Comparison of ENCODE assay signal across 26 mouse cellular contexts in the genomic region with DNA sequence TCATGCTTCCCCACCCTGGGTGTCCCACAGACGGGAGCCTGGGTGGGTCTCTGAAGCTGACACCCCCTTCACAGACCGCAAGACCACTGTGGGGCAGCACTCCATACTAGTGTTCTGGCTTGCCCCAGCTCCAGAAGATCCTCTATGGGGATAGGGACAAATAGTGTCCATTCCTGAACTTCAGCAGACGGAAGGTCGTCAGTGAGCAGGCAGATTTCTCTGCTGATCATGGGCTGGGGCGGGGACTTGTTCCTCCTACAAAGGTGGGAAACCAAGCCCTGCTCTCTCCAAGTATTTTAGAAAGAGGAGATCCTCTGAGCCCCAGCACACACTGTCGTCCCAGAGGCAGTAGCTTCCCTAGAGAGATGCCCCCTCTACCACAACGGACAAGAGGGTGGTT.
DNase-seq lines count a peak whose midpoint lies in the region; ATAC-seq and TF ChIP-seq lines count a peak whose summit lies in the region.
"Had no signal": no experiment of that assay in that cellular context is flagged by ENCODE, and none has a peak within 500 bp of the region (broad histone marks: within the 10 kb centered on the region; RNA-seq: fewer than 3 reads in every experiment).

No protein-coding gene starts in this region.

- H3K4me3 ChIP-seq in forebrain, embryonic 13.5 days = no peak overlapping the region
- H3K4me3 ChIP-seq in forebrain, embryonic 12.5 days (replicated peaks) = no peak overlapping the region
- H3K4me3 ChIP-seq in layer of hippocampus, adult 2 months = no peak overlapping the region
- H3K4me3 ChIP-seq in neural tube, embryonic 15.5 days (replicated peaks) = no peak overlapping the region
- H3K4me3 ChIP-seq in stomach, embryonic 16.5 days (replicated peaks; ENCODE audit: low read length) = no peak overlapping the region
- H3K4me3 ChIP-seq: embryonic facial prominence, embryonic 15.5 days; forebrain, embryonic 15.5 days; heart, embryonic 12.5 days; hindbrain, embryonic 15.5 days; midbrain, embryonic 13.5 days; myocyte had no signal

- H3K27ac ChIP-seq in forebrain, embryonic 13.5 days = no peak overlapping the region
- H3K27ac ChIP-seq in forebrain, embryonic 12.5 days = no peak overlapping the region
- H3K27ac ChIP-seq in layer of hippocampus, adult 2 months = peak overlapping the region; percentile 69
- no peak overlapping the region for H3K27ac ChIP-seq in neural tube, embryonic 15.5 days (replicated peaks)
- H3K27ac ChIP-seq in stomach, embryonic 16.5 days (ENCODE audit: low read length) = peak overlapping the region; percentile 50; the same call in 1 of the 2 replicates
- H3K27ac ChIP-seq: embryonic facial prominence, embryonic 15.5 days; forebrain, embryonic 15.5 days; hindbrain, embryonic 15.5 days; liver, embryonic 14.5 days; midbrain, embryonic 13.5 days had no signal

- H3K4me2 ChIP-seq in forebrain, embryonic 13.5 days = no peak overlapping the region
- H3K4me2 ChIP-seq in forebrain, embryonic 12.5 days = no peak overlapping the region
- no peak overlapping the region for H3K4me2 ChIP-seq in neural tube, embryonic 15.5 days
- no peak overlapping the region for H3K4me2 ChIP-seq in stomach, embryonic 16.5 days (ENCODE audit: low read depth, low read length)
- H3K4me2 ChIP-seq: embryonic facial prominence, embryonic 15.5 days; forebrain, embryonic 15.5 days; heart, embryonic 12.5 days; hindbrain, embryonic 15.5 days; lung, embryonic 14.5 days; midbrain, embryonic 13.5 days had no signal

- no peaks in the 10 kb centered on the region for H3K36me3 ChIP-seq in forebrain, embryonic 13.5 days (ENCODE audit: poor library complexity, severe bottlenecking)
- H3K36me3 ChIP-seq in forebrain, embryonic 12.5 days (replicated peaks) = no peaks in the 10 kb centered on the region
- H3K36me3 ChIP-seq in neural tube, embryonic 15.5 days = no peaks in the 10 kb centered on the region
- no peaks in the 10 kb centered on the region for H3K36me3 ChIP-seq in stomach, embryonic 16.5 days (ENCODE audit: control insufficient read depth, insufficient read depth, low read length)
- H3K36me3 ChIP-seq: embryonic facial prominence, embryonic 15.5 days; forebrain, embryonic 15.5 days; heart, embryonic 12.5 days; hindbrain, embryonic 15.5 days; midbrain, embryonic 13.5 days had no signal

- no peaks in the 10 kb centered on the region for H3K9me3 ChIP-seq in forebrain, embryonic 13.5 days (replicated peaks)
- H3K9me3 ChIP-seq in forebrain, embryonic 12.5 days = no peaks in the 10 kb centered on the region
- H3K9me3 ChIP-seq in neural tube, embryonic 15.5 days (replicated peaks) = no peaks in the 10 kb centered on the region
- H3K9me3 ChIP-seq in stomach, embryonic 16.5 days (replicated peaks; ENCODE audit: control insufficient read depth, low read length) = no peaks in the 10 kb centered on the region
- H3K9me3 ChIP-seq: embryonic facial prominence, embryonic 15.5 days; forebrain, embryonic 15.5 days; G1E; heart, embryonic 12.5 days; hindbrain, embryonic 15.5 days; midbrain, embryonic 13.5 days had no signal

- TF ChIP-seq CTCF in layer of hippocampus, adult 2 months (conservative IDR thresholded peaks at IDR 0.05) = no peak

- 45% methylated on average over 7 of the region's 7 CpGs for WGBS in forebrain, embryonic 13.5 days
- WGBS in forebrain, embryonic 12.5 days = 37% methylated on average over 7 of the region's 7 CpGs
- 52% methylated on average over 7 of the region's 7 CpGs for whole genome bisulfite sequencing in neural tube, embryonic 15.5 days
- 60% methylated on average over 7 of the region's 7 CpGs for WGBS in stomach, embryonic 16.5 days

- peaks cover 26% of the 10 kb centered on the region for H3K4me1 ChIP-seq in forebrain, embryonic 13.5 days
- peaks cover 46% of the 10 kb centered on the region for H3K4me1 ChIP-seq in forebrain, embryonic 12.5 days
- H3K4me1 ChIP-seq in neural tube, embryonic 15.5 days = peaks cover 21% of the 10 kb centered on the region
- peaks cover 8% of the 10 kb centered on the region; the same call in 1 of the 2 replicates for H3K4me1 ChIP-seq in stomach, embryonic 16.5 days (ENCODE audit: control insufficient read depth, insufficient read depth, low read length)

- H3K27me3 ChIP-seq in forebrain, embryonic 13.5 days = peaks cover 47% of the 10 kb centered on the region
- peaks cover 45% of the 10 kb centered on the region for H3K27me3 ChIP-seq in forebrain, embryonic 12.5 days
- peaks cover 21% of the 10 kb centered on the region; the same call in 1 of the 2 replicates for H3K27me3 ChIP-seq in neural tube, embryonic 15.5 days (replicated peaks)
- H3K27me3 ChIP-seq in stomach, embryonic 16.5 days (ENCODE audit: control insufficient read depth, insufficient read depth, low read length) = no peaks in the 10 kb centered on the region
- H3K27me3 ChIP-seq: heart, embryonic 12.5 days; hindbrain, embryonic 15.5 days had no signal

- 0 out of 2 replicates have a peak overlapping the region, but pooled peaks have one; percentile 17 for H3K9ac ChIP-seq in forebrain, embryonic 13.5 days
- no peak overlapping the region for H3K9ac ChIP-seq in forebrain, embryonic 12.5 days
- H3K9ac ChIP-seq in neural tube, embryonic 15.5 days (replicated peaks) = no peak overlapping the region
- H3K9ac ChIP-seq in stomach, embryonic 16.5 days (ENCODE audit: low read length) = no peak overlapping the region
- H3K9ac ChIP-seq: embryonic facial prominence, embryonic 15.5 days; forebrain, embryonic 15.5 days; heart, embryonic 12.5 days; hindbrain, embryonic 15.5 days; liver, embryonic 14.5 days; lung, embryonic 14.5 days; midbrain, embryonic 13.5 days had no signal

- DNase-seq in layer of hippocampus, adult 2 months (ENCODE audit: low spot score in 2 of 2) = no peak
- DNase-seq in layer of hippocampus, postnatal 25 days (ENCODE audit: extremely low spot score in 1 of 2, low spot score in 1 of 2) = no peak
- DNase-seq in neural tube, embryonic 10.5 days (ENCODE audit: extremely low spot score, low spot score) = peak; percentile 25
- DNase-seq in kidney, postnatal 10 days = no peak
- DNase-seq: adrenal gland, adult 8-10 months; cerebellum, adult 2 months; cerebellum, postnatal 14 days; gastrocnemius, postnatal 10 days; kidney, adult 2 months; kidney, postnatal 4 days; liver; lung, embryonic 14.5 days; right cerebral cortex, postnatal 25 days; thymus, postnatal 14 days had no signal

- ATAC-seq in forebrain, embryonic 13.5 days = no peak
- ATAC-seq in forebrain, embryonic 12.5 days (ENCODE audit: low FRiP score) = no peak
- no peak for ATAC-seq in neural tube, embryonic 15.5 days (ENCODE audit: low FRiP score)
- ATAC-seq in stomach, embryonic 16.5 days (ENCODE audit: insufficient read depth, low FRiP score) = no peak
- ATAC-seq: forebrain, embryonic 15.5 days; midbrain, embryonic 13.5 days had no signal

Comparison
In these comparisons a context has a peak if more than half of its experiments do, and no peak if none do; other contexts are left out.
1. H3K27ac ChIP-seq: peak in layer of hippocampus, adult 2 months (single experiment) and stomach, embryonic 16.5 days (single experiment); none in forebrain, embryonic 13.5 days (single experiment), forebrain, embryonic 12.5 days (single experiment) and neural tube, embryonic 15.5 days (single experiment).